Mouse (Mus musculus): Measurements from ENCODE around the gene Hivep1.

DNA sequence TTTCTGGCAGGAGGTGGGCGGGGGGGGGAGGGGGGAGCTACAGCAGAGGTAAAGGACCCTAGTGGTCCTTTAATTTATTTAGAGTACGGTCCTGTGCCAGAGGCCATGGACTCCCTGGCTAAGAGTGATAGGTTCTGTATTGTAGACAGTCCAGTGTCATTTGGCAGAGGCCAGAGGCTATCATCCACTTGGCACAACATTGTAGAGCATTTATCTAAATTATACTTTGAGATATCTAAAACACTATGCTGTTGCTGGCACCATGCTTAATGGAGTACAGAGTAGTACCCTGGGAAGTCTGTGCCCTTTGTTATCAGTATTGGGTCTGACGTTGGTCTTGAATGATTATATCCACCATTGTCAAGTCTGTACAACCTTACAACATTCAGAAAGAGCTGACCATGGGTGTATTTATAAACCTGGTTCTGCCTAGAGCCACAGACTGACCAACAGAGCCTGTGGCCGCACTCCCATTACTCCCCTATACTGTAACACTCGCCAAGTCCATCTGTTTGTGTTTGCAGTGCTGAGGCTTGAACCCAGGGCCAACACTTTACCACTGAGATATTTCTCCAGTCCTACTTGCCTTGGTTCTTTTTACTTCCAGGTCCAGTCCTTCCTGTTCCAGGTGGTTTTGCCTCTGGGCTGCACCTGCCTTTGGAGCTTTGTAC, 69.4 kb downstream of the Hivep1 start:
- no peak for TF ChIP-seq POLR2A (IDR thresholded peaks at IDR 0.05; ENCODE audit: control insufficient read depth in 1 of 2, insufficient read depth in 1 of 2, low read depth in 1 of 2, low read length in 2 of 2, poor library complexity in 1 of 2)
- TF ChIP-seq GATA1 (IDR thresholded peaks at IDR 0.05; ENCODE audit: low read depth, low read length): no peak
- no peak for TF ChIP-seq CTCF (IDR thresholded peaks at IDR 0.05 in 2 of 3, conservative IDR thresholded peaks at IDR 0.05 in 1 of 3; ENCODE audit: control insufficient read depth in 1 of 3, insufficient read depth in 1 of 3, low read depth in 2 of 3, low read length in 3 of 3, poor library complexity in 1 of 3, severe bottlenecking in 1 of 3)
- TF ChIP-seq ZMIZ1 (IDR thresholded peaks at IDR 0.05; ENCODE audit: low read depth, low read length): no peak
- TF ChIP-seq GABPA (IDR thresholded peaks at IDR 0.05; ENCODE audit: low read depth, low read length): no peak
- no peak for TF ChIP-seq MXI1 (IDR thresholded peaks at IDR 0.05; ENCODE audit: low read depth, low read length)
- TF ChIP-seq ETS1 (IDR thresholded peaks at IDR 0.05; ENCODE audit: low read depth, low read length): no peak
- no peak for TF ChIP-seq TCF12 (IDR thresholded peaks at IDR 0.05; ENCODE audit: low read depth, low read length)
